Mouse (Mus musculus) lung, embryonic 14.5 days (tissue): ENCODE results near the gene Msh6. TPM values are rescaled to one million over a fixed set of nuclear protein-coding genes. Genes with fewer than 3 reads are reported as not detected.
"Not testable (repeated sequence)": the region's sequence is repeated elsewhere in the genome, so short reads cannot be mapped to it uniquely, and the experiment has no call there.

Source experiments
- ATAC-seq: fragments of 200-750 bp; cut with Nextera tagmentation; 2 replicates; pipeline ENCODE4 v1.8.0; 2017; ENCODE audit warnings: mild to moderate bottlenecking, moderate TSS enrichment, moderate library complexity; ENCODE audit not compliant: insufficient read depth
- DNase-seq: peaks from one replicate; pipeline ENCODE4 v3.0.0-alpha.2; 2015
- H3K27ac ChIP-seq: fragments of 300-500 bp; sonication (generic); 2 replicates; pipeline ENCODE4 v1.5.1; 2014; ENCODE audit warnings: low read depth, mild to moderate bottlenecking, moderate library complexity
- H3K27me3 ChIP-seq: fragments of 300-500 bp; sonication (generic); 2 replicates; pipeline ENCODE4 v1.6.1; 2014; ENCODE audit warnings: low read length, control low read depth; ENCODE audit not compliant: insufficient read depth
- H3K36me3 ChIP-seq: fragments of 300-500 bp; sonication (generic); 2 replicates; pipeline ENCODE4 v1.6.1; 2014; ENCODE audit warnings: control low read depth; ENCODE audit not compliant: insufficient read depth
- H3K4me1 ChIP-seq: fragments of 300-500 bp; sonication (generic); 2 replicates; pipeline ENCODE4 v1.6.1; 2014; ENCODE audit warnings: antibody characterized with exemption, control low read depth; ENCODE audit not compliant: insufficient read depth
- H3K4me2 ChIP-seq: fragments of 300-500 bp; sonication (generic); 2 replicates; pipeline ENCODE4 v1.6.1; 2014; ENCODE audit warnings: mild to moderate bottlenecking
- H3K4me3 ChIP-seq: fragments of 300-500 bp; sonication (generic); 2 replicates; pipeline ENCODE4 v1.5.1; 2014; ENCODE audit warnings: low read depth, low read length
- H3K9ac ChIP-seq: fragments of 300-500 bp; sonication (generic); 2 replicates; pipeline ENCODE4 v1.6.1; 2014
- H3K9me3 ChIP-seq: fragments of 300-500 bp; sonication (generic); 2 replicates; pipeline ENCODE4 v1.6.1; 2016; ENCODE audit warnings: low read depth, low read length, control low read depth
- CTCF ChIP-seq: IDR thresholded peaks from 2 replicates; pipeline ENCODE4 v1.5.1; 2016; ENCODE audit warnings: antibody characterized with exemption, low read depth
- WGBS: fragments of 180-500 bp; shearing (Covaris S2); extraction: QIAGEN DNeasy Blood & Tissue Kit; methylation state at CpG from one replicate; pipeline ENCODE4 v1.1.7; 2014; 5-methylcytosine and 5-hydroxymethylcytosine counted together
- polyA plus RNA-seq: library from polyadenylated mRNA; unstranded; fragments of >200 nt; fragmentation: Nextera tagmentation; extraction: Ambion mirVana; gene quantifications from 2 replicates; pipeline ENCODE4 v1.2.1, GENCODE M21; 2014

Msh6 gene
- polyA plus RNA-seq, 1 experiment from 2014 or later = 69.8 TPM

GRCm38 (mm10) chr17:87958283-87958682 is 16.6 kb upstream of the Msh6 start:
- H3K27ac ChIP-seq = no peak overlapping the region
- 64% methylated on average over 8 of the region's 8 CpGs for WGBS
- no peak for ATAC-seq
- peak; percentile 21 for DNase-seq
- no peak overlapping the region for H3K9ac ChIP-seq
- H3K36me3 ChIP-seq = no peaks in the 10 kb centered on the region
- 0 out of 2 replicates have a peak, but pooled peaks have one; percentile 28 for TF ChIP-seq CTCF
- no peaks in the 10 kb centered on the region for H3K27me3 ChIP-seq
- H3K9me3 ChIP-seq = no peaks in the 10 kb centered on the region
- no peak overlapping the region for H3K4me3 ChIP-seq
- no peak overlapping the region for H3K4me2 ChIP-seq
- H3K4me1 ChIP-seq = no peaks in the 10 kb centered on the region

GRCm38 (mm10) chr17:87959406-87959805 is 15.5 kb upstream of the Msh6 start:
- not testable (repeated sequence) for H3K4me2 ChIP-seq, H3K4me1 ChIP-seq, H3K4me3 ChIP-seq, ATAC-seq, H3K9ac ChIP-seq, H3K36me3 ChIP-seq, DNase-seq, H3K27ac ChIP-seq, H3K9me3 ChIP-seq, H3K27me3 ChIP-seq
- WGBS = 91% methylated on average over 11 of the region's 11 CpGs

- WGBS = 79% methylated on average over 5 of the region's 5 CpGs
- not testable (repeated sequence) for H3K27me3 ChIP-seq, H3K4me2 ChIP-seq, H3K4me1 ChIP-seq, H3K9ac ChIP-seq, H3K27ac ChIP-seq, H3K36me3 ChIP-seq, H3K9me3 ChIP-seq, ATAC-seq, H3K4me3 ChIP-seq, DNase-seq
Measured at GRCm38 (mm10) chr17:87959931-87960330, 14.9 kb upstream of the Msh6 start.

GRCm38 (mm10) chr17:87963081-87964075 is 11.5 kb upstream of the Msh6 start:
- WGBS = 86% methylated on average over 14 of the region's 14 CpGs

GRCm38 (mm10) chr17:87968483-87968926 is 6.4 kb upstream of the Msh6 start:
- not testable (repeated sequence) for DNase-seq, H3K27me3 ChIP-seq, H3K9ac ChIP-seq, H3K27ac ChIP-seq, H3K4me3 ChIP-seq, H3K36me3 ChIP-seq, H3K9me3 ChIP-seq, H3K4me1 ChIP-seq, H3K4me2 ChIP-seq
- peak; percentile 31; the same call in 1 of the 2 replicates for TF ChIP-seq CTCF
- 28% methylated on average over 6 of the region's 8 CpGs for WGBS
- peak; percentile 74 for ATAC-seq

More at GRCm38 (mm10) chr17:87963081-87964075, 11.5 kb upstream of the Msh6 start:
- Histone ChIP-seq H3K4me3 (no peak overlapping the region), H3K9me3 (no peaks in the 10 kb centered on the region), H3K9ac (no peak overlapping the region), H3K27me3 (no peaks in the 10 kb centered on the region), H3K27ac (no peak overlapping the region), H3K36me3 (no peaks in the 10 kb centered on the region), H3K4me2 (no peak overlapping the region), H3K4me1 (no peaks in the 10 kb centered on the region)
- no peak for TF ChIP-seq CTCF
- DNase-seq = no peak
- no peak for ATAC-seq

GRCm38 (mm10) chr17:87971696-87972591 is 2.9 kb upstream of the Msh6 start:
- H3K27me3 ChIP-seq, H3K9ac ChIP-seq, H3K36me3 ChIP-seq, H3K4me2 ChIP-seq, DNase-seq, H3K27ac ChIP-seq, ATAC-seq, H3K4me1 ChIP-seq, H3K4me3 ChIP-seq, H3K9me3 ChIP-seq: not testable (repeated sequence)
- 78% methylated on average over 15 of the region's 15 CpGs for WGBS

- no peak for DNase-seq
- Histone ChIP-seq H3K4me3 (no peak overlapping the region), H3K4me2 (no peak overlapping the region), H3K36me3 (peaks cover 10% of the 10 kb centered on the region; the same call in 1 of the 2 replicates), H3K27ac (no peak overlapping the region), H3K9me3 (no peaks in the 10 kb centered on the region), H3K27me3 (no peaks in the 10 kb centered on the region), H3K4me1 (peaks cover 6% of the 10 kb centered on the region; the same call in 1 of the 2 replicates), H3K9ac (no peak overlapping the region)
- 51% methylated on average over 5 of the region's 5 CpGs for WGBS
- no peak for ATAC-seq
- TF ChIP-seq CTCF = no peak
Measured at GRCm38 (mm10) chr17:87972856-87973255, 2.0 kb upstream of the Msh6 start.
